Mouse (Mus musculus) erythroblast, embryonic 14.5 days (primary cell): ENCODE results near the gene Mif.

Source experiments
- GATA1 ChIP-seq: IDR thresholded peaks from 2 replicates; pipeline ENCODE4 v1.6.1; 2012; ENCODE audit warnings: low read length, inconsistent platforms, mixed read lengths
- TAL1 ChIP-seq: IDR thresholded peaks from 3 replicates; pipeline ENCODE4 v1.6.1; 2012; ENCODE audit warnings: low read length, inconsistent platforms, mixed read lengths

- TF ChIP-seq TAL1 (no peak), GATA1 (no peak)
Observed at GRCm38 (mm10) chr10:75904391-75904790, 44.4 kb upstream of the Mif start.
